Mouse (Mus musculus) hindlimb bud, embryonic 11.5 days (tissue): Measurements from ENCODE around the gene Otx1.

Experiments
- DNase-seq: peaks from one replicate; pipeline ENCODE4 v3.0.0-alpha.2; 2012; ENCODE audit warnings: low read depth, low spot score; ENCODE audit errors: extremely low spot score

Gene Otx1

DNA sequence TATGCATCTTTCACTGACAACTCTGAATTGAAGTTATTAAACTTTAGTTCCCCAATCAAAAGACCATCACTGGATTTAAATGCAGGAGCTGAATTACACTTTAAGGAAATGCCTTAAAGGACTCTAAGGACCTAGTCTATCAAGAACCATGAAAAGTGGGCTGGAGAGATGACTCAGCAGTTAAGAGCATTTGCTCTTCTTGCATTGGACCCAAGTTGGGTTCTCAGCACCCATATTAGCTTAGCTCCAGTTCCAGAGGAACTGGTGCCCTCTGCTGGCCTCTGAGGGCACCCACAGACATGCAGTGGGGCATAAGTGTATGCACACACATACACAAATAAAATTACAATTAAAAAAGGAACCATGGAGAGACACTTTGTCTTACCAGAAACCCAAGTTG, 52.6 kb downstream of the Otx1 start:
- DNase-seq: no peak
